Mouse (Mus musculus): ENCODE data around the gene Ttc28.

The Ttc28 gene

GRCm38 (mm10) chr5:110888596-110888995 is 9.0 kb downstream of the Ttc28 start:
- no peak for DNase-seq (ENCODE audit: low spot score)

GRCm38 (mm10) chr5:110889945-110890344 is 10.3 kb downstream of the Ttc28 start:
- DNase-seq (ENCODE audit: low spot score): no peak

GRCm38 (mm10) chr5:110890561-110890960 is 11.0 kb downstream of the Ttc28 start:
- no peak for DNase-seq (ENCODE audit: low spot score)

GRCm38 (mm10) chr5:110897114-110897788 is 17.6 kb downstream of the Ttc28 start:
- DNase-seq (ENCODE audit: low spot score): no peak

- DNase-seq (ENCODE audit: low spot score): no peak
Observed at GRCm38 (mm10) chr5:110898169-110898568, 18.6 kb downstream of the Ttc28 start.

GRCm38 (mm10) chr5:110898785-110899184 is 19.2 kb downstream of the Ttc28 start:
- no peak for DNase-seq (ENCODE audit: low spot score)

GRCm38 (mm10) chr5:110900331-110900730 is 20.7 kb downstream of the Ttc28 start:
- DNase-seq (ENCODE audit: low spot score): no peak

- DNase-seq (ENCODE audit: low spot score): no peak
Observed at GRCm38 (mm10) chr5:110906708-110907107, 27.1 kb downstream of the Ttc28 start.

- DNase-seq (ENCODE audit: low spot score): no peak
Observed at GRCm38 (mm10) chr5:110908879-110909278, 29.3 kb downstream of the Ttc28 start.

- no peak for DNase-seq (ENCODE audit: low spot score)
Observed at GRCm38 (mm10) chr5:110909955-110910589, 30.5 kb downstream of the Ttc28 start.

GRCm38 (mm10) chr5:110914859-110915258 is 35.3 kb downstream of the Ttc28 start:
- no peak for DNase-seq (ENCODE audit: low spot score)

- no peak for DNase-seq (ENCODE audit: low spot score)
Observed at GRCm38 (mm10) chr5:110916241-110916640, 36.6 kb downstream of the Ttc28 start.

GRCm38 (mm10) chr5:110919541-110919940 is 39.9 kb downstream of the Ttc28 start:
- no peak for DNase-seq (ENCODE audit: low spot score)

- DNase-seq (ENCODE audit: low spot score): no peak
Observed at GRCm38 (mm10) chr5:110923336-110923735, 43.7 kb downstream of the Ttc28 start.

GRCm38 (mm10) chr5:110924636-110925035 is 45.0 kb downstream of the Ttc28 start:
- DNase-seq (ENCODE audit: low spot score): no peak

GRCm38 (mm10) chr5:110925804-110926203 is 46.2 kb downstream of the Ttc28 start:
- no peak for DNase-seq (ENCODE audit: low spot score)

GRCm38 (mm10) chr5:110928289-110928688 is 48.7 kb downstream of the Ttc28 start:
- no peak for DNase-seq (ENCODE audit: low spot score)

- no peak for DNase-seq (ENCODE audit: low spot score)
Observed at GRCm38 (mm10) chr5:110929306-110929705, 49.7 kb downstream of the Ttc28 start.

- no peak for DNase-seq (ENCODE audit: low spot score)
Observed at GRCm38 (mm10) chr5:110936606-110937005, 57.0 kb downstream of the Ttc28 start.

GRCm38 (mm10) chr5:110944326-110944725 is 64.7 kb downstream of the Ttc28 start:
- no peak for DNase-seq (ENCODE audit: low spot score)

- no peak for DNase-seq (ENCODE audit: low spot score)
Observed at GRCm38 (mm10) chr5:110948476-110949399, 69.1 kb downstream of the Ttc28 start.

- DNase-seq (ENCODE audit: low spot score): no peak
Observed at GRCm38 (mm10) chr5:110949791-110950190, 70.2 kb downstream of the Ttc28 start.

- DNase-seq (ENCODE audit: low spot score): no peak
Observed at GRCm38 (mm10) chr5:110958196-110958595, 78.6 kb downstream of the Ttc28 start.

Measured in urinary bladder, postnatal 10 days (tissue).